Mouse (Mus musculus): ENCODE data around the gene Tubd1. TPM values are rescaled to one million over a fixed set of nuclear protein-coding genes. Genes with fewer than 3 reads are reported as not detected.

Gene Tubd1
- polyA plus RNA-seq, 1 experiment = 6.6 TPM

DNA sequence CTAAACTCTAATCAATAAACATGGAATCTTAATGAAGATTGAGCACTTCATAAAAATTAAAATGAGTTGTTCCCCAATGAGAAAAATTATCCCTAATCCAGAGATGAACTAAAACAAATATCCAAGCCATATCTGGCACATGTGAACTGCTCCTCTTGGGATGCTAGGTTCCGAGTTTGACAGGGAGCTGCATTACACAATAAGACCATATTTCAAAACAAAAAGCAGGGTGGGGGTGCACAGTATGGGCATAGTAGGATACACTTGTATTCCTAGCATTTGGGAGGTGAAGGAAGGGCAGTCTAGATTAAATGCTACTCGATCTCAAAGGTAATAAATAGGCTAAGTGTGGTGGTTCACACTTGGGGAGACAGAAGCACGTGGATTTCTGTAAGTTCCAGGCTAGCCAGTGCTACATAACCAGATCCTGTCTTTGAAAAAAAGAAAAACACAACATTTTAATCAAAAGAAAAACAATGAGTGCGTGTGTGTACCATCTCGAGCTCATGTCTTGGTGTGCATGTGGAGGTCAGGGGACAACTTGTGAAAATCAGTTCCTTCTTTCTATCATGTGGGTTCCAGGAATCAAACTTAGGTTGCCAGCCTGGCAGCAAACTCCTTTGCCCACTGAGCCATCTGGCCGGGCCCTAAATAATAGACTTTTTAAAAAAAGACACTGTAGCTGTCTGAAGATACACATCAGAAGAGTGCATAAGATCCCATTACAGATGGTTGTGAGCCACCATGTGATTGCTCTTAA lies 4.9 kb upstream of the Tubd1 start:
- H3K4me3 ChIP-seq = no peak overlapping the region
- peaks cover 92% of the 10 kb centered on the region for H3K79me2 ChIP-seq (ENCODE audit: control insufficient read depth, insufficient read depth)
- no peak overlapping the region for H3ac ChIP-seq (ENCODE audit: control insufficient read depth, insufficient read length)
- H3K36me3 ChIP-seq (ENCODE audit: control insufficient read depth, insufficient read depth) = peaks cover 4% of the 10 kb centered on the region
- H3K4me2 ChIP-seq (ENCODE audit: low read depth) = no peak overlapping the region
- TF ChIP-seq MYOD1 (IDR thresholded peaks at IDR 0.05; ENCODE audit: control insufficient read depth in 1 of 3, insufficient read length in 2 of 3, low read depth in 2 of 3) = no peak
- TF ChIP-seq MAX (IDR thresholded peaks at IDR 0.05; ENCODE audit: low read depth) = no peak
- no peak for TF ChIP-seq POLR2AphosphoS2 (IDR thresholded peaks at IDR 0.05; ENCODE audit: insufficient read length, low read depth)
- H3K27me3 ChIP-seq (ENCODE audit: control insufficient read depth, insufficient read depth, insufficient read length) = no peaks in the 10 kb centered on the region

DNA sequence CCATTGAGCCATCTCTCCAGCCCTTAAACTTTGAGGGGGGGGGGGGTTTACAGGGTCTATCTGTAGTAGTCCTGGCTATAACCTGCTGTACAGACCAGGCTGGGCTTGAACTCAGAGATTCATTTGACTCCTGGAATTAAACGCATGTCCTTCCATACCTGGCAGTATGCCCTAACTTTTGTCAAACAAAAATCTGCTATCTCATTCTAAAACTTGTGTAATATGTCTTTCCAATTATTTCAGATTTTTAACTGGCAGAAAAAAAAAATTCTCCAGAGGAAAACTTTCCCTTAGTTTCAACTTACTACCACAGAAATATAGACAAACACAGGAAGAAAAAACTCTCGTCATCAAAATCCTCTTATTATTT lies 4.3 kb upstream of the Tubd1 start:
- H3K79me2 ChIP-seq (ENCODE audit: control insufficient read depth, insufficient read depth) = peaks cover 89% of the 10 kb centered on the region
- H3K4me2 ChIP-seq (ENCODE audit: low read depth) = no peak overlapping the region
- no peaks in the 10 kb centered on the region for H3K36me3 ChIP-seq (ENCODE audit: control insufficient read depth, insufficient read depth)
- TF ChIP-seq TCF3 (IDR thresholded peaks at IDR 0.05; ENCODE audit: insufficient read length, low read depth) = no peak
- no peak for TF ChIP-seq MAX (IDR thresholded peaks at IDR 0.05; ENCODE audit: low read depth)
- TF ChIP-seq TCF12 (IDR thresholded peaks at IDR 0.05; ENCODE audit: insufficient read depth, poor library complexity, severe bottlenecking) = no peak
- no peak for TF ChIP-seq SRF (IDR thresholded peaks at IDR 0.05; ENCODE audit: control insufficient read depth, insufficient read length, low read depth)
- no peak for TF ChIP-seq POLR2A (IDR thresholded peaks at IDR 0.05; ENCODE audit: insufficient read length, low read depth)
- TF ChIP-seq USF1 (IDR thresholded peaks at IDR 0.05; ENCODE audit: low read depth) = no peak
- TF ChIP-seq E2F4 (IDR thresholded peaks at IDR 0.05; ENCODE audit: insufficient read depth) = no peak
- TF ChIP-seq POLR2AphosphoS2 (IDR thresholded peaks at IDR 0.05; ENCODE audit: insufficient read length, low read depth) = no peak
- no peak for TF ChIP-seq MYOG (IDR thresholded peaks at IDR 0.05; ENCODE audit: control insufficient read depth in 1 of 3, insufficient read depth in 1 of 3, insufficient read length in 2 of 3, low read depth in 2 of 3)
- TF ChIP-seq REST (IDR thresholded peaks at IDR 0.05; ENCODE audit: insufficient read depth, insufficient read length) = no peak
- TF ChIP-seq MYOD1 (IDR thresholded peaks at IDR 0.05; ENCODE audit: control insufficient read depth in 1 of 3, insufficient read length in 2 of 3, low read depth in 2 of 3) = no peak
- no peak for TF ChIP-seq CEBPB (IDR thresholded peaks at IDR 0.05; ENCODE audit: insufficient read depth, poor library complexity, severe bottlenecking)
- no peaks in the 10 kb centered on the region for H3K27me3 ChIP-seq (ENCODE audit: control insufficient read depth, insufficient read depth, insufficient read length)
- no peak overlapping the region for H3K4me3 ChIP-seq
- H3ac ChIP-seq (ENCODE audit: control insufficient read depth, insufficient read length) = no peak overlapping the region

DNA sequence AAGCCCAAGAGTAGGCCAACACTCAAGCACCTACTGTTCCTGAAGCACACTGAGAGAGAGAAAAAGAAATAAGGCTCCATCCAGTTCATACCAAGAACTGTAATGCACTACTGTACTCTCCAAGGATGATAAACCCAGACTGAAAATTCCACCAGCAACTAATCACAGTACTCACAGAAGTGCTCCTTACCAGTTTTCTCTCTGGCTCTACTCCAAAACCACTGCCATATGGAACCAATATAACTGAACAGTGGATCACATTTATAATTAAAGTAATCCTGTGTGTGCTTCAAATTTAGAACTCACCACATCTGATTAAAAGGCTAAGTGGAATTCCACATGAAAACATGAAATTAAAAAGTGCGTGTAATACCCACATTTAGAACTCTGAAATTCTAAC lies 1.9 kb upstream of the Tubd1 start:
- H3K4me3 ChIP-seq = peak overlapping the region; percentile 46
- H3K79me2 ChIP-seq (ENCODE audit: control insufficient read depth, insufficient read depth) = peaks cover 74% of the 10 kb centered on the region
- H3K4me2 ChIP-seq (ENCODE audit: low read depth) = peak overlapping the region; percentile 81
- H3K36me3 ChIP-seq (ENCODE audit: control insufficient read depth, insufficient read depth) = no peaks in the 10 kb centered on the region
- H3K27me3 ChIP-seq (ENCODE audit: control insufficient read depth, insufficient read depth, insufficient read length) = no peaks in the 10 kb centered on the region
- H3ac ChIP-seq (ENCODE audit: control insufficient read depth, insufficient read length) = no peak overlapping the region
- TF ChIP-seq REST (IDR thresholded peaks at IDR 0.05; ENCODE audit: insufficient read depth, insufficient read length) (no peak), POLR2A (IDR thresholded peaks at IDR 0.05; ENCODE audit: insufficient read length, low read depth) (no peak)

DNA sequence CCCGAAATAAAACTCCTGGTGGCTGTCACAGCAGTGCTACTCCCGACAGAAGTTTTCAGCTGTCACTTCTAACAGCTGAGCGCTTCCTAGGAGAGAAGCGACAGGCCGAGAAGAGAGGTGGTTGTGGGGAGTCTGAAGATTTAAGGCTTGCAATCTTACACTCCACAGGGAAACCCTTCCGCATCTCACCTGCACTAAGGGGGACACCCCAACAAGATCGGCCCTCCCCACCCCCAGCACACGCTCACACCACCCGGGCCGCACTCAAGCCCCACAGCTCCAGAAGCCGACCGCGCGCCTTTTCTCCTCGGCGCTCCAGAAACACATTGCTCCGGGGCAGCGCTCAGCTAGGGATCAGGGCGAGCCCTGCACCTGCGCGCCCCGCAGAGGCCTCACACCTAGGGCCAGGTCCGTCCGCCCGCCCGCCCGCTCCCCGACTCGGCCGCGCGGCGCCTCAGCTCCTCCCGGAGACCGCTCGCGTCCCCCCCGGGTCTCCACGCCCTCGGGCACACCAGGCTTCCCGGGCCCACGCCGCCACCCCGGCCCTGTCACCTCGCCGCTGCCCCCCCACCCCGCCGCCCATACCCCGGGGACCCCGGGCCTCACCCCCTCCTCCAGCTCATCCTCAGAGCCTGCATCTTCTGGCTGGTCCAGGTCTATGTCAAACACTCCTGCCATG lies 692 bp upstream of the Tubd1 start:
- Histone ChIP-seq H3K36me3 (ENCODE audit: control insufficient read depth, insufficient read depth) (no peaks in the 10 kb centered on the region), H3K27me3 (ENCODE audit: control insufficient read depth, insufficient read depth, insufficient read length) (no peaks in the 10 kb centered on the region), H3ac (ENCODE audit: control insufficient read depth, insufficient read length) (peak overlapping the region; percentile 56), H3K79me2 (ENCODE audit: control insufficient read depth, insufficient read depth) (peaks cover 62% of the 10 kb centered on the region), H3K4me3 (peak overlapping the region; percentile 46), H3K4me2 (ENCODE audit: low read depth) (peak overlapping the region; percentile 81)
- no peak for TF ChIP-seq SRF (IDR thresholded peaks at IDR 0.05; ENCODE audit: control insufficient read depth, insufficient read length, low read depth)
- TF ChIP-seq MAX (IDR thresholded peaks at IDR 0.05; ENCODE audit: low read depth) = no peak
- TF ChIP-seq MYOD1 (IDR thresholded peaks at IDR 0.05; ENCODE audit: control insufficient read depth in 1 of 3, insufficient read length in 2 of 3, low read depth in 2 of 3) = peak; percentile 9 to 75 (median 65)
- TF ChIP-seq E2F4 (IDR thresholded peaks at IDR 0.05; ENCODE audit: insufficient read depth) = no peak
- no peak for TF ChIP-seq POLR2A (IDR thresholded peaks at IDR 0.05; ENCODE audit: insufficient read length, low read depth)
- peak; percentile 62 for TF ChIP-seq TCF12 (IDR thresholded peaks at IDR 0.05; ENCODE audit: insufficient read depth, poor library complexity, severe bottlenecking)
- TF ChIP-seq CEBPB (IDR thresholded peaks at IDR 0.05; ENCODE audit: insufficient read depth, poor library complexity, severe bottlenecking) = no peak
- peak; percentile 10 for TF ChIP-seq TCF3 (IDR thresholded peaks at IDR 0.05; ENCODE audit: insufficient read length, low read depth)
- TF ChIP-seq REST (IDR thresholded peaks at IDR 0.05; ENCODE audit: insufficient read depth, insufficient read length) = no peak
- no peak for TF ChIP-seq POLR2AphosphoS2 (IDR thresholded peaks at IDR 0.05; ENCODE audit: insufficient read length, low read depth)
- no peak for TF ChIP-seq USF1 (IDR thresholded peaks at IDR 0.05; ENCODE audit: low read depth)
- peak; percentile 20 to 85 (median 78) for TF ChIP-seq MYOG (IDR thresholded peaks at IDR 0.05; ENCODE audit: control insufficient read depth in 1 of 3, insufficient read depth in 1 of 3, insufficient read length in 2 of 3, low read depth in 2 of 3)

DNA sequence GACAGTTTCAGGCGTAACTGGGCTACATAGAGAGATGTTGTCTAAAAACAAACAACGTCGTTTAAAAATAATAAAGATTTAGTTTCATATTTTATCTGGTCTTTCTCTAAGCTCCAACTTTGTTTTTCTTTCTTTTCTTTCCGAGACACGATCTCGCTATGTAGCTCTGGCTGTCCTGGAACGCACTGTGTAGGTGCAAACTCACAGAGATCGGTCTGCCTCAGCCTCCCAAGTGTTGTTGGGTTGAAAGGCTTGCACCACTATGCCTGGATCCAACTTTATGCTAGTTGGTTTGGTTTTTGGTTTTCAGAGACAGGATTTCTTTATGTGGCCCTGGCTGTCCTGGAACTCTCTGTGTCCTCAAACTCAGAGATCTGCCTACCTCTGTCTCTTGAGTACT lies 765 bp downstream of the Tubd1 start:
- H3ac ChIP-seq (ENCODE audit: control insufficient read depth, insufficient read length) = peak overlapping the region; percentile 56
- H3K4me2 ChIP-seq (ENCODE audit: low read depth) = peak overlapping the region; percentile 91
- no peaks in the 10 kb centered on the region for H3K27me3 ChIP-seq (ENCODE audit: control insufficient read depth, insufficient read depth, insufficient read length)
- peaks cover 6% of the 10 kb centered on the region for H3K36me3 ChIP-seq (ENCODE audit: control insufficient read depth, insufficient read depth)
- TF ChIP-seq POLR2A (IDR thresholded peaks at IDR 0.05; ENCODE audit: insufficient read length, low read depth) (no peak), MAX (IDR thresholded peaks at IDR 0.05; ENCODE audit: low read depth) (no peak), MYOD1 (IDR thresholded peaks at IDR 0.05; ENCODE audit: control insufficient read depth in 1 of 3, insufficient read length in 2 of 3, low read depth in 2 of 3) (no peak)
- H3K79me2 ChIP-seq (ENCODE audit: control insufficient read depth, insufficient read depth) = peaks cover 47% of the 10 kb centered on the region
- H3K4me3 ChIP-seq = peak overlapping the region; percentile 46
